Mouse (Mus musculus) heart, embryonic 14.5 days (tissue): ENCODE measurements around the gene Mcf2l. TPM values are rescaled to one million over a fixed set of nuclear protein-coding genes. Genes with fewer than 3 reads are reported as not detected.

Source experiments
- ATAC-seq: fragments of 200-750 bp; cut with Nextera tagmentation; 2 replicates; pipeline ENCODE4 v1.8.0; 2017; ENCODE audit warnings: low read depth, moderate TSS enrichment; ENCODE audit not compliant: insufficient number of reproducible peaks, insufficient read depth, low FRiP score
- H3K27ac ChIP-seq, 2 experiments: fragments of 200-500 bp in 1 of 2; fragments of 300-500 bp in 1 of 2; sonication (generic) in 1 of 2; replicated peaks in 1 of 2; 2 replicates each; pipeline ENCODE4 v1.5.1; 2012 to 2014; ENCODE audit warnings: low read depth in 2 of 2, low read length in 2 of 2, control low read depth in 1 of 2, mild to moderate bottlenecking in 1 of 2, mixed read lengths in 1 of 2; ENCODE audit not compliant: control insufficient read depth in 1 of 2, insufficient read depth in 1 of 2
- H3K27me3 ChIP-seq: fragments of 300-500 bp; sonication (generic); 2 replicates; pipeline ENCODE4 v1.6.1; 2014; ENCODE audit warnings: mild to moderate bottlenecking, low read length, control low read depth; ENCODE audit not compliant: control insufficient read depth, insufficient read depth
- H3K36me3 ChIP-seq: fragments of 300-500 bp; sonication (generic); 2 replicates; pipeline ENCODE4 v1.6.1; 2014; ENCODE audit warnings: mild to moderate bottlenecking, control low read depth, low read length, mixed read lengths; ENCODE audit not compliant: control insufficient read depth, insufficient read depth
- H3K4me1 ChIP-seq, 2 experiments: fragments of 200-500 bp in 1 of 2; fragments of 300-500 bp in 1 of 2; sonication (generic) in 1 of 2; 2 replicates each; pipeline ENCODE4 v1.6.1; 2012 to 2014; ENCODE audit warnings: low read length in 2 of 2, control low read depth in 1 of 2, mixed read lengths in 1 of 2; ENCODE audit not compliant: control insufficient read depth in 2 of 2, insufficient read depth in 2 of 2
- H3K4me2 ChIP-seq: fragments of 300-500 bp; sonication (generic); 2 replicates; pipeline ENCODE4 v1.6.1; 2014; ENCODE audit warnings: mild to moderate bottlenecking, low read length
- H3K4me3 ChIP-seq, 2 experiments: fragments of 200-500 bp in 1 of 2; fragments of 300-500 bp in 1 of 2; sonication (generic) in 1 of 2; 2 replicates each; pipeline ENCODE4 v1.5.1; 2012 to 2014; ENCODE audit warnings: low read length in 2 of 2, mild to moderate bottlenecking in 2 of 2, control low read depth in 1 of 2, low read depth in 1 of 2, moderate library complexity in 1 of 2; ENCODE audit not compliant: control insufficient read depth in 1 of 2, insufficient read depth in 1 of 2
- H3K9ac ChIP-seq: fragments of 300-500 bp; sonication (generic); 2 replicates; pipeline ENCODE4 v1.6.1; 2014; ENCODE audit warnings: mild to moderate bottlenecking, low read length
- H3K9me3 ChIP-seq: fragments of 300-500 bp; sonication (generic); 2 replicates; pipeline ENCODE4 v1.6.1; 2016; ENCODE audit warnings: low read length, control low read depth; ENCODE audit not compliant: control insufficient read depth
- WGBS: fragments of 180-500 bp; shearing (Covaris S2); extraction: QIAGEN DNeasy Blood & Tissue Kit; methylation state at CpG from one replicate; pipeline ENCODE4 v1.1.7; 2014; 5-methylcytosine and 5-hydroxymethylcytosine counted together
- polyA plus RNA-seq: library from polyadenylated mRNA; unstranded; fragments of >200 nt; fragmentation: Nextera tagmentation; extraction: Ambion mirVana; gene quantifications from 2 replicates; pipeline ENCODE4 v1.2.1, GENCODE M21; 2014

Gene Mcf2l
- polyA plus RNA-seq = 12.4 and 13.4 TPM in 2 replicates

DNA sequence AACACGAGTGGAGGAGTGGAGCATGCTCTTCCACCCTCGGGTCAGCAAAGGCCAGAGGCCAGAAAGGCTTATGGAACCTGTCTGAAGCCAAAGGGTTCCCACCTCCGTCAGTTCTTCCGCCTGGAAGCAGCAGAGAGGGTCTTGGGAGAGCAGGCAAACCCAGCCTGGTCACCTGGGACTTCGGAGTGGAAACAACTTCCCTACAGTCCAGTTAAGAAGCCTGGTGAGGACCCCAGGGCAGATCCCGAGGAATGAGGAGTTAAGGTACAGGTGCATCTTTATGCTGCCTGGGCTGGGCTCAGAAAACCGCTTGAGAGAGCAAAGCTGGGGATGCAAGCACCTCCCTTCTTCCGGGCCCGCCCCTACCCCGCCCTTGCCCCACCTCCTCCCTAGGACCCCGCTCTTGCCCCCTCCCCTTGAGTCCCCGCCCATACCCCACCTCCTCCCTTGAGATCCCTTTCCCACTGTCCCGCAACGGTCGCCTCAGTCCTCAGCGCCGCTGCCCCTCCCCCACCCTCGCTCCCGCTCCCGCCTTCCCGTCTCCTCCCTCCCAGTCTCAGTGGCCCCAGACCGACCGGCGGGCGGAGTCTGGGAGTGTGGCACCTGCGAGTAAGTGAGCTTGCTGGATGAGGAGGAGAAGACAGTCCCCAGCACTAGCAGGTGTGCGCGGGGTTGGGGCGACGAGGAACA lies at the start of gene Mcf2l:
Gene Mcf2l, plus strand, starts transcription at position 450 of the 690 bp plus-strand sequence.
- WGBS = under 1% methylated on average over 28 of the region's 30 CpGs
- H3K27me3 ChIP-seq = peaks cover 21% of the 10 kb centered on the region
- peak; percentile 38; the same call in 1 of the 2 replicates for ATAC-seq
- no peak within 1 kb of the TSS for H3K27ac ChIP-seq
- peak within 1 kb of the TSS; percentile 71 for H3K9ac ChIP-seq
- H3K4me2 ChIP-seq = peak within 1 kb of the TSS; percentile 83
- H3K9me3 ChIP-seq = no peaks in the 10 kb centered on the region
- H3K4me3 ChIP-seq = peak within 1 kb of the TSS; percentile 60 to 71
- H3K4me1 ChIP-seq = peaks cover 7 to 11% of the 10 kb centered on the region in 2 experiments
- H3K36me3 ChIP-seq = no peaks in the 10 kb centered on the region

DNA sequence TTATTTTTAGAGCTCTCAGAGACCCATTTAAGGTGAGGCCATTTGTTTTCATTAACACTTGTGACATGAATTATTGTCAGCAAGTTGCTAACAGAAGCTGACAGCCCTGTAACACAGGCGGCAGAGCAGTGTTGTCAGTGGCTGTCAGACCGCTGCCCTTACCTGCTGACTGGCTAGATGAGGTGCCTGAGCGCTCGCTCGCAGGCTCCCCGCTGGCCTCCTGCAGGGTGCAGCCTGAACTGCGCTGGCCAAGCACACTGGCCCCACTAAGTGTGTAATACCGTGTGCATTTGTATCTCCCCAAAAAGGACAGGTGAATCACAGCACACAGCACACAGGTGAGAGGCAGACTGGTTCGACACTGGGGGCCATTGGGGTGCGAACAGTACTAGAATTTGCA lies 49.0 kb upstream of the Mcf2l start:
- Histone ChIP-seq H3K9me3 (no peaks in the 10 kb centered on the region), H3K4me1 (peaks cover 24 to 36% of the 10 kb centered on the region in 2 experiments), H3K36me3 (peaks cover 75% of the 10 kb centered on the region), H3K9ac (no peak overlapping the region), H3K27me3 (no peaks in the 10 kb centered on the region), H3K27ac (peak overlapping the region; percentile 74 to 80), H3K4me3 (no peak overlapping the region), H3K4me2 (peak overlapping the region; percentile 34)
- 29% methylated on average over 10 of the region's 10 CpGs for WGBS
- ATAC-seq = peak; percentile 67

DNA sequence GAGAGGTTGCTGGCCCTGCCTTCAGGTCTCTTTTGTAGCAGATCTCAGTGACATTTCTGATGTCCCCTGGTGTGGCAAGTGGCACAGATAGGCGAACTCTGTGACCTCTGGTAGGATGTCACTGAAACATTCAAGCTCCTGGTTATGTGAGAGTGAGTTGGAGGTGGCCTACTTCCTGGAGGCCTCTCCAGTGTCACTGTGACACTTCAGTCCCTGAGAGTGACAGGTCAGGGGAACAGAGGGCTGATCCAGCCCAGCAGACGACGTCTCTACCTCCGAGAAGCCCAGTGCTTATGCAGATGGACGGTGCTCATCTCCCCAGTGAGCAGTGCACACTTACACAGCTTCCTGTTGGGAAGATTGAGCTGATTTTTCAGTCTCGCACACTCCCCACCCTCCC lies 48.4 kb upstream of the Mcf2l start:
- H3K9ac ChIP-seq = peak overlapping the region; percentile 54; the same call in 1 of the 2 replicates
- peaks cover 78% of the 10 kb centered on the region for H3K36me3 ChIP-seq

DNA sequence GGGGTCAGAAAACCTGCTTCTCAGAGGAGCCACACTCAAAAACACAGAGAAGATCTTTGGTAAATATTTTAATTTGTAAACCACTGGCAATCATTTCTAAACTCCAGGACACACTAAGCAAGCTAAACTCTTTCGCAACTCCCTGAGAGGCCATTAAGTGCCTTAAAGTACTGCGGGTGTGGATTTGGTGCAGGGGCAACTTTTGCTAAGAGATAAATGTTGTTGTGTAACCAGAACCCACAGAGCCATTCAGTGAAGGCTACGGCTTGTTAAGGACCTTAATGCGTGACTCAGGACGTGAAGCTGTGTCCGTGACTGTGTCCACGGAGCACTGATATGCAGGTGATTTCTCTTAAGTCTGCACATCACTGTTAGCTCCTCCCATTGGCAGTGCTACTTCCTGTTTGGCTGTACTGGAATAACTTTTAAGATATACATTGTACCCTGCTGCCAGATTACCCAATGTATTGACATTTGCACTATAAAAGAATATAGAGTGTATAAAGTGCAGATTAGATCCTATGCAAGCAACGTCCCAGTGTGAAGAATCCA lies 47.8 kb upstream of the Mcf2l start:
- peaks cover 79% of the 10 kb centered on the region for H3K36me3 ChIP-seq

More for the DNA sequence above, 48.4 kb upstream of the Mcf2l start:
- no peaks in the 10 kb centered on the region for H3K9me3 ChIP-seq
- no peak for ATAC-seq
- 25% methylated on average over 6 of the region's 6 CpGs for WGBS
- peak overlapping the region; percentile 34; the same call in 1 of the 2 replicates for H3K4me2 ChIP-seq
- peak overlapping the region; percentile 74 to 80 for H3K27ac ChIP-seq
- H3K27me3 ChIP-seq = no peaks in the 10 kb centered on the region
- no peak overlapping the region for H3K4me3 ChIP-seq
- H3K4me1 ChIP-seq = peaks cover 24 to 36% of the 10 kb centered on the region in 2 experiments

DNA sequence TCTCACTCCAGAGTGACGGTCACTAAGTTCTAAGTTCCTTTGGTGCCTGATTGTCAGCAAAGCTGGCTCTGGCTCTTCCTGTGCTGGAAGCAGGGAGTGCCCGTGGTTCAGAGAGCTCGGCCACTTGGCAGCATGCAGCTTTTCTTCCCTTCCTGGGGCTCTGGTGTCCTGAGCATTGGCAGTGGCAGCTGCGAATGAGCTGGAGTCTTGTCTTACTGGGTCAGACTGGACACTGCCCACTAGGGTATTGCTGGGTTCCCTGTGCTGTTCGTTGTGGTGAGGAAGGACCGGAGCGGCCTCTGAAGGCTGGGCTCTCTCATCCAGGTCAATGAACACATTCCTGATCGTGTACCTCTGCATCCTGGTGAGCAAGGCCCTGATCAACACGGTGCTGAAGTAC lies 46.5 kb upstream of the Mcf2l start:
- Histone ChIP-seq H3K9ac (no peak overlapping the region), H3K4me2 (no peak overlapping the region), H3K36me3 (peaks cover 83% of the 10 kb centered on the region), H3K9me3 (no peaks in the 10 kb centered on the region), H3K27me3 (no peaks in the 10 kb centered on the region), H3K27ac (no peak overlapping the region), H3K4me1 (peaks cover 24 to 36% of the 10 kb centered on the region in 2 experiments), H3K4me3 (no peak overlapping the region)
- ATAC-seq = no peak
- WGBS = 87% methylated on average over 9 of the region's 9 CpGs

More for the DNA sequence above, 47.8 kb upstream of the Mcf2l start:
- peak overlapping the region; percentile 1 to 80; a peak in 3 of 4 replicates for H3K27ac ChIP-seq
- no peaks in the 10 kb centered on the region for H3K9me3 ChIP-seq
- no peaks in the 10 kb centered on the region for H3K27me3 ChIP-seq
- ATAC-seq = no peak
- no peak overlapping the region for H3K4me3 ChIP-seq
- peak overlapping the region; percentile 54; the same call in 1 of the 2 replicates for H3K9ac ChIP-seq
- peaks cover 24 to 36% of the 10 kb centered on the region in 2 experiments for H3K4me1 ChIP-seq
- 70% methylated on average over 8 of the region's 8 CpGs for WGBS
- no peak overlapping the region for H3K4me2 ChIP-seq

DNA sequence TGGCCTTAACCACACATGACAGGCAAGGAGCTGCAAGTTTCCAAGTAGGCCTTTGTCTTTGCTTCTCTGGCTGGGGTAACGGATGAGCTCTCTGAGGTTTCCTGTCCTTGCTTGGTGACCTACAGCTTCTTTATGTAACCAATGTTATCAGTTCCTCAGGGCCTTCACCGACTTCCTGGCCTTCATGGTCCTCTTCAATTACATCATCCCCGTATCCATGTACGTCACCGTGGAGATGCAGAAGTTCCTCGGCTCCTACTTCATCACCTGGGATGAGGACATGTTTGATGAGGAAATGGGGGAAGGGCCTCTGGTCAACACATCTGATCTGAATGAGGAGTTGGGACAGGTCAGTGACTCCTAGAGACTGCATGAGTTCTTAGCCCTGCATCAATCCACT lies 45.3 kb upstream of the Mcf2l start:
- H3K4me3 ChIP-seq = no peak overlapping the region
- H3K4me1 ChIP-seq = peaks cover 15 to 27% of the 10 kb centered on the region in 2 experiments
- no peaks in the 10 kb centered on the region for H3K9me3 ChIP-seq
- no peaks in the 10 kb centered on the region for H3K27me3 ChIP-seq
- WGBS = 78% methylated on average over 6 of the region's 6 CpGs
- ATAC-seq = no peak
- peaks cover 83% of the 10 kb centered on the region for H3K36me3 ChIP-seq
- H3K4me2 ChIP-seq = no peak overlapping the region
- H3K9ac ChIP-seq = no peak overlapping the region
- H3K27ac ChIP-seq = no peak overlapping the region

DNA sequence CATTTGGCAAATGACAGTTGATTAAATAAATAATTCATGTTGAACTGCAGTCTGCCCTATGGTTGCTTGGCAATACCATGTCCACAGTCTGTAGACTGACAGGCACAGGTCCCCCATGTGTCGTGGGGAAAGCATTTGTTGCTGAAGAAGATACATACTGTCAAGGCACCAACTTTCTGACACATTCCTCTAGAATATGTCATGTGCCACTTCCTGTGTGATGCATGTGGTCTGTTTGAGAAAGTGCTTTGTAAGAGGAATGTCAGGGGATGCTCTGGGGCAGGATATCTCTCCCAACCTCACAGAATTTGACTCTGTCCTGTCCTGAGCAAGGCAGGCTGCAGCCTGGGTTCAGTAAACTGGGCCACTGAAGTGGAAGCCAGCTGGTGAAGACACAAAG lies 44.2 kb upstream of the Mcf2l start:
- WGBS = 70% methylated on average over 1 of the region's 1 CpGs
- Histone ChIP-seq H3K36me3 (peaks cover 90% of the 10 kb centered on the region), H3K9ac (no peak overlapping the region), H3K4me2 (no peak overlapping the region), H3K27me3 (no peaks in the 10 kb centered on the region), H3K4me1 (peaks cover 12 to 18% of the 10 kb centered on the region in 2 experiments), H3K9me3 (no peaks in the 10 kb centered on the region), H3K27ac (no peak overlapping the region), H3K4me3 (no peak overlapping the region)
- ATAC-seq = no peak
